Mouse (Mus musculus) heart, adult 2 months (tissue): Measurements from ENCODE around the gene Zdhhc24. TPM values are rescaled to one million over a fixed set of nuclear protein-coding genes. Genes with fewer than 3 reads are reported as not detected.
A peak's percentile ranks its signal among the peaks of the same experiment; 100 is the strongest.
"Not testable (repeated sequence)": the region's sequence is repeated elsewhere in the genome, so short reads cannot be mapped to it uniquely, and the experiment has no call there.

Experiments used
- DNase-seq, 2 experiments: peaks; one replicate each; pipeline ENCODE4 v3.0.0; 2021
- H3K27ac ChIP-seq: fragments of 200-600 bp; 2 replicates; pipeline ENCODE4 v1.8.1; 2022
- H3K27me3 ChIP-seq: fragments of 200-500 bp; 2 replicates; pipeline ENCODE4 v1.6.1; 2012; ENCODE audit warnings: mild to moderate bottlenecking, low read length, inconsistent platforms, mixed read lengths; ENCODE audit not compliant: control insufficient read depth, insufficient read depth
- H3K36me3 ChIP-seq: fragments of 200-500 bp; 2 replicates; pipeline ENCODE4 v1.6.1; 2012; ENCODE audit warnings: low read length, inconsistent platforms; ENCODE audit not compliant: control insufficient read depth, insufficient read depth
- H3K4me1 ChIP-seq: fragments of 200-500 bp; 2 replicates; pipeline ENCODE4 v1.6.1; 2011; ENCODE audit warnings: low read length; ENCODE audit not compliant: control insufficient read depth, insufficient read depth
- H3K4me3 ChIP-seq: fragments of 200-600 bp; 2 replicates; pipeline ENCODE4 v1.8.1; 2022
- H3K79me2 ChIP-seq: fragments of 200-500 bp; replicated peaks from 2 replicates; pipeline ENCODE4 v1.6.1; 2012; ENCODE audit warnings: mild to moderate bottlenecking, inconsistent platforms, low read length, moderate library complexity, mixed read lengths; ENCODE audit not compliant: control insufficient read depth, insufficient read depth
- H3K9ac ChIP-seq: fragments of 200-500 bp; 2 replicates; pipeline ENCODE4 v1.6.1; 2012; ENCODE audit warnings: low read depth, mild to moderate bottlenecking, control low read depth, inconsistent platforms, low read length, mixed read lengths
- CTCF ChIP-seq: fragments of 200-600 bp; IDR thresholded peaks from 2 replicates; pipeline ENCODE4 v1.8.1; 2022; ENCODE audit warnings: antibody characterized with exemption, mild to moderate bottlenecking, moderate library complexity
- EP300 ChIP-seq: fragments of 200-500 bp; IDR thresholded peaks from 2 replicates; pipeline ENCODE4 v1.6.1; 2011; ENCODE audit warnings: low read depth, low read length, control low read depth; ENCODE audit not compliant: insufficient read depth
- POLR2A ChIP-seq: fragments of 200-500 bp; IDR thresholded peaks from 2 replicates; pipeline ENCODE4 v1.6.1; 2011; ENCODE audit warnings: mild to moderate bottlenecking, low read depth, low read length, control low read depth; ENCODE audit not compliant: insufficient read depth
- whole genome bisulfite sequencing: fragments of 180-500 bp; shearing (Covaris S2); methylation state at CpG from one replicate; pipeline ENCODE4 v1.1.7; 2018; 5-methylcytosine and 5-hydroxymethylcytosine counted together
- intact Hi-C: fragments of 180-260 bp; cut with DNase I; formaldehyde crosslinking; loops from one replicate; pipeline ENCODE4 v1.15.1; 2025
- polyA plus RNA-seq: library from polyadenylated mRNA; depleted of rRNA; stranded (reverse); fragments of >200 nt; gene quantifications from 2 replicates; pipeline ENCODE4 v1.2.3, GENCODE M21; 2012
- total RNA-seq, 2 experiments: library from RNA; stranded (reverse); gene quantifications; 2 replicates each; pipeline ENCODE4 v1.2.3; 2021

Gene Zdhhc24
- total and polyA plus RNA-seq, 3 experiments = 2.3 to 7.8 (median 3.0) TPM

- Histone ChIP-seq H3K4me3 (no peak overlapping the region), H3K27ac (no peak overlapping the region), H3K79me2 (no peaks in the 10 kb centered on the region), H3K36me3 (no peaks in the 10 kb centered on the region), H3K4me1 (no peaks in the 10 kb centered on the region), H3K9ac (no peak overlapping the region), H3K27me3 (no peaks in the 10 kb centered on the region)
- DNase-seq = no peak
- TF ChIP-seq POLR2A = no peak
- no peak for TF ChIP-seq CTCF
- no peak for TF ChIP-seq EP300
- intact Hi-C loops = no loop called here
- WGBS = 72% methylated on average over 6 of the region's 6 CpGs
These were observed 15.4 kb upstream of the Zdhhc24 start for GRCm38 (mm10) chr19:4863048-4863447.

- no peaks in the 10 kb centered on the region for H3K4me1 ChIP-seq
- H3K36me3 ChIP-seq = no peaks in the 10 kb centered on the region
- H3K27ac ChIP-seq = no peak overlapping the region
- intact Hi-C loops = no loop called here
- DNase-seq = no peak
- no peaks in the 10 kb centered on the region for H3K27me3 ChIP-seq
- 3% methylated on average over 17 of the region's 17 CpGs for WGBS
- TF ChIP-seq EP300 = no peak
- no peak for TF ChIP-seq CTCF
- no peak for TF ChIP-seq POLR2A
- no peaks in the 10 kb centered on the region for H3K79me2 ChIP-seq
- H3K4me3 ChIP-seq = no peak overlapping the region
- H3K9ac ChIP-seq = no peak overlapping the region
These were observed 13.3 kb upstream of the Zdhhc24 start for GRCm38 (mm10) chr19:4865147-4865546.

- WGBS = 81% methylated on average over 1 of the region's 1 CpGs
- H3K4me1 ChIP-seq, H3K9ac ChIP-seq, H3K27ac ChIP-seq, H3K79me2 ChIP-seq, H3K4me3 ChIP-seq, DNase-seq, H3K36me3 ChIP-seq, intact Hi-C loops, H3K27me3 ChIP-seq: not testable (repeated sequence)
These were observed 3.9 kb upstream of the Zdhhc24 start for GRCm38 (mm10) chr19:4874613-4875012.

GRCm38 (mm10) chr19:4876241-4876640 lies 2.2 kb upstream of the Zdhhc24 start:
- WGBS = 56% methylated on average over 4 of the region's 4 CpGs
- no peak overlapping the region for H3K4me3 ChIP-seq

GRCm38 (mm10) chr19:4876755-4877154 lies 1.7 kb upstream of the Zdhhc24 start:
- Histone ChIP-seq H3K9ac (no peak overlapping the region), H3K27ac (no peak overlapping the region), H3K4me3 (no peak overlapping the region), H3K79me2 (no peaks in the 10 kb centered on the region; the same call in 1 of the 2 replicates), H3K36me3 (no peaks in the 10 kb centered on the region), H3K4me1 (no peaks in the 10 kb centered on the region), H3K27me3 (no peaks in the 10 kb centered on the region)
- intact Hi-C loops = no loop called here
- no peak for DNase-seq
- no peak for TF ChIP-seq POLR2A
- TF ChIP-seq EP300 = no peak
- TF ChIP-seq CTCF = no peak
- 66% methylated on average over 3 of the region's 3 CpGs for WGBS

More at GRCm38 (mm10) chr19:4876241-4876640, 2.2 kb upstream of the Zdhhc24 start:
- intact Hi-C loops = no loop called here
- Histone ChIP-seq H3K27me3 (no peaks in the 10 kb centered on the region), H3K79me2 (no peaks in the 10 kb centered on the region; the same call in 1 of the 2 replicates), H3K9ac (no peak overlapping the region), H3K36me3 (no peaks in the 10 kb centered on the region), H3K27ac (no peak overlapping the region), H3K4me1 (no peaks in the 10 kb centered on the region)
- no peak for DNase-seq
- no peak for TF ChIP-seq CTCF
- TF ChIP-seq EP300 = no peak
- TF ChIP-seq POLR2A = no peak

GRCm38 (mm10) chr19:4877785-4878184 lies 683 bp upstream of the Zdhhc24 start, which contains the start of gene Actn3:
TSS of gene Actn3 (minus strand) at chr19:4877909.
- Histone ChIP-seq H3K36me3 (no peaks in the 10 kb centered on the region), H3K79me2 (no peaks in the 10 kb centered on the region; the same call in 1 of the 2 replicates), H3K4me3 (peak within 1 kb of the TSS; percentile 96), H3K27ac (peak within 1 kb of the TSS; percentile 66), H3K4me1 (no peaks in the 10 kb centered on the region), H3K27me3 (no peaks in the 10 kb centered on the region), H3K9ac (peak within 1 kb of the TSS; percentile 88)
- TF ChIP-seq CTCF (no peak), POLR2A (no peak), EP300 (no peak)
- peak; percentile 42 to 58 for DNase-seq
- 4% methylated on average over 17 of the region's 17 CpGs for WGBS
- intact Hi-C loops = loop anchor here (2.0 kb wide), 1 partner anchor 23 kb away; the partner anchor contains the start of gene Ctsf

- Histone ChIP-seq H3K27me3 (no peaks in the 10 kb centered on the region), H3K9ac (no peak overlapping the region), H3K4me1 (no peaks in the 10 kb centered on the region), H3K79me2 (no peaks in the 10 kb centered on the region; the same call in 1 of the 2 replicates), H3K27ac (no peak overlapping the region), H3K36me3 (no peaks in the 10 kb centered on the region), H3K4me3 (no peak overlapping the region)
- intact Hi-C loops = loop anchor here (2.0 kb wide), 1 partner anchor 25 kb away; the partner anchor contains the start of gene Ctsf
- DNase-seq = no peak
- 67% methylated on average over 10 of the region's 10 CpGs for WGBS
- TF ChIP-seq CTCF = no peak
- TF ChIP-seq POLR2A = no peak
- TF ChIP-seq EP300 = no peak
These were observed 846 bp downstream of the Zdhhc24 start for GRCm38 (mm10) chr19:4879324-4879703.
